Mouse (Mus musculus): Measurements from ENCODE around the gene Rorb.

The Rorb gene

DNA sequence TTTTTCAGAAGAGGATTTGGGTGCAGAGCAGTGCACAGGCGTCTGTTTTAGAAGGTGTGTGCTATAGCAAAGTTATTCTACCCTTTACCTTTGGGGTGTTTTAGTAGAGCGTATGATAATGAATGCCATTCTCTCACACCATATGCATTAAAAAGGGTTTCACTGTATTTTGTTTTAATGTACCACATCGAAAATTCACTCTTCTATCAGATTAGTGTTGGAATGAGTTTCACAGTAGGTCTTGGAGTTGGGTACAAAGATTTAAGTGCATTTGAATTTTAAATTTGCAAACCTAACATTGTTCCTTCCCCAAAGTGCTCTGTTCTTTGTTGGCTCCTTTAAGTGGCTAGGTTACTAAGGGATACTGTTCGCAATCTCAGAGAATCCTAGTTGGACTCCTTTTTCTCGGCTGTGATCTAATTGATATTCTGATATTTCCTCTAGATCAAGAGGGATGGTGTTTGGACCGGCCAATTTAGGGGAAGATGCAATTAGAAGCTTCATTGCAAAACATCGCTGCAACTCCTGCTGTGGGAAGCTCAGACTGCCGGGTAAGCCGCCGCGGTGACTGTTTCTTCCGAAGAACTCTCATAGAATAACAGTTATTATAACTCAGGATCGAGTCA, 222.4 kb downstream of the Rorb start:
- no peak for DNase-seq (ENCODE audit: low spot score in 2 of 2)

DNA sequence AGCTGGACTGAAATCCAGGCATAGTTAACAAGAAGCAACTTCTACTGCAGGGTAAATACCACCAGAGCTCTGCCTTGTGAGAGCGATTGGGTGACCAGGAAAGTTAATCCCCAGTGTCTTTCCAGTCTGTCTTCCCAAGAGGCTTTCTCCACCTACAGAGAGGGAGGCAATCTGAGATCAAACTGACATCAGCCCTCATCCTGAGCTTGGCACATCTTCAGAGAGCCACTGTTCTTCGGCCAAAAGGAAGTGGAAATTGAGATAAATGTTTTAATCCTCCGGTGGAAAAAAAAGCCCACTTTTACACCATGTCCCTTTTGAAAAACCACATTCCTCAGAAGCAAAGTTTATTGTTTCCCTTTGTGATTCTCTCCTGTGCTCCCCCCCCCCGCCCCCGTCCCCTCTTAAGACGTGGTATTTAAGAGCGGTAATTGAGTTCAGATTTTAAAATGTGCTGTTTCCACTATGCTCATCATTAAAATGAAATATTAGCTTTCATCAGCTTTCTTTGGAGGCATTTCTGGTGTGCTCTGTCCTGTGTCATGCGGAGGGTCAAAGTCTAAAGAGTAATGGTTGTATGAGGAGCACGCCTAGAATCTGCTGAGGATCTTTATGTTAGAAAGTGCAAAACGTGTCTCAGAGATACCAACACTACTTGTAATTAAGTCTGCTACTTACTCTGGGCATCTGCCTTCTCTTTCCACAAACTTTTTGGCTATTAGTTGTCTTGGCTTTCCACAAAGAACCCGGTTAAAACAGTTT, 223.2 kb downstream of the Rorb start:
- DNase-seq (ENCODE audit: low spot score in 2 of 2): no peak

DNA sequence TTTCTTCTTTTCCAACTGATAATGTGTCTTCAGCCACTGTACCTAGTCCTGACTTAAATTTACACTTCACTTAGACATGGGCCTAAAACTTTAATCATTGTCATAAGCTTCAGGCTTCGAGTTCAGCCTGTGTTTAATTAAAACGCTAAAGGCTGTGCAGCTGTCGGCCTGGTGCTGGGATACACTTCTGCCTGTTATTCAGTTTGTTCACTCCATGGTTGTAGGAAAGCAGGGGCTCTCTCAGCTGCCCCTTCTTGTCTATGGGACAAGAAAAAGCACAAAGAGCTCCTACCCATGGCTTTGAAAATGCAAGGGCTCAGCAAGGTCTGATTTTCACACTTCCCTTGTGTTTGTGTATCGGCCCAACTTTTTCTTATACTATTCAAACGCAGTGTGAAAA, 229.8 kb downstream of the Rorb start:
- no peak for DNase-seq (ENCODE audit: low spot score in 2 of 2)

All from frontal cortex, postnatal 25 days (tissue).